Comparison of ENCODE assay signal across 14 mouse cellular contexts in genomic region chr10:120916250-120916649, GRCm38 (mm10). TPM values are rescaled to one million over a fixed set of nuclear protein-coding genes. Genes with fewer than 3 reads are reported as not detected.
DNase-seq lines count a peak whose midpoint lies in the region; ATAC-seq and TF ChIP-seq lines count a peak whose summit lies in the region.
"Had no signal": no experiment of that assay in that cellular context is flagged by ENCODE, and none has a peak within 500 bp of the region (broad histone marks: within the 10 kb centered on the region; RNA-seq: fewer than 3 reads in every experiment).

No protein-coding gene starts in this region.

- peak; percentile 62 for TF ChIP-seq CTCF in intestine, postnatal 0 days (IDR thresholded peaks at IDR 0.05; ENCODE audit: low read depth)
- peak; percentile 76 for TF ChIP-seq CTCF in E14TG2a.4 (conservative IDR thresholded peaks at IDR 0.05; ENCODE audit: low read length)
- TF ChIP-seq CTCF in embryonic fibroblast, embryonic 13.5 days (IDR thresholded peaks at IDR 0.05; ENCODE audit: borderline replicate concordance, insufficient read depth, low read length), result peak; percentile 26; the same call in 1 of the 2 replicates

- WGBS in intestine, postnatal 0 days, result 89% methylated on average over 5 of the region's 5 CpGs
- 87% methylated on average over 5 of the region's 5 CpGs for WGBS in intestine, embryonic 15.5 days

- H3K9ac ChIP-seq in intestine, postnatal 0 days (ENCODE audit: low read depth, low read length), result no peak overlapping the region
- H3K9ac ChIP-seq in intestine, embryonic 15.5 days, result no peak overlapping the region
- H3K9ac ChIP-seq: embryonic facial prominence, embryonic 15.5 days had no signal

- no peak overlapping the region for H3K27ac ChIP-seq in intestine, postnatal 0 days (ENCODE audit: low read depth, low read length)
- H3K27ac ChIP-seq in intestine, embryonic 15.5 days, result no peak overlapping the region
- H3K27ac ChIP-seq in embryonic fibroblast, embryonic 13.5 days (ENCODE audit: insufficient read depth, low read length), result no peak overlapping the region
- H3K27ac ChIP-seq: midbrain, embryonic 10.5 days had no signal

- H3K27me3 ChIP-seq in intestine, postnatal 0 days (replicated peaks; ENCODE audit: control insufficient read depth, insufficient read depth, low read length), result no peaks in the 10 kb centered on the region
- H3K27me3 ChIP-seq in intestine, embryonic 15.5 days (replicated peaks), result no peaks in the 10 kb centered on the region
- H3K27me3 ChIP-seq in E14TG2a.4 (ENCODE audit: insufficient read depth, low read length), result no peaks in the 10 kb centered on the region
- H3K27me3 ChIP-seq: embryonic facial prominence, embryonic 15.5 days had no signal

- ATAC-seq in intestine, postnatal 0 days, result no peak
- ATAC-seq in intestine, embryonic 15.5 days, result no peak
- ATAC-seq: activated CD4-positive, CD25-positive, alpha-beta regulatory T cell, adult 4 months had no signal

- H3K4me3 ChIP-seq in intestine, postnatal 0 days (ENCODE audit: low read depth, low read length), result no peak overlapping the region
- H3K4me3 ChIP-seq in intestine, embryonic 15.5 days (replicated peaks), result no peak overlapping the region
- no peak overlapping the region for H3K4me3 ChIP-seq in E14TG2a.4 (replicated peaks; ENCODE audit: low read length)
- no peak overlapping the region for H3K4me3 ChIP-seq in embryonic fibroblast, embryonic 13.5 days (ENCODE audit: insufficient read depth, low read length)
- H3K4me3 ChIP-seq: embryonic facial prominence, embryonic 15.5 days; midbrain, embryonic 10.5 days had no signal

- TF ChIP-seq POLR2A in embryonic fibroblast, embryonic 13.5 days (IDR thresholded peaks at IDR 0.05; ENCODE audit: low read depth, low read length), result no peak

- no peaks in the 10 kb centered on the region for H3K9me3 ChIP-seq in intestine, postnatal 0 days (ENCODE audit: control insufficient read depth)
- H3K9me3 ChIP-seq in intestine, embryonic 15.5 days, result no peaks in the 10 kb centered on the region
- H3K9me3 ChIP-seq in E14TG2a.4 (ENCODE audit: low read length), result no peaks in the 10 kb centered on the region
- H3K9me3 ChIP-seq: embryonic facial prominence, embryonic 15.5 days; midbrain, embryonic 10.5 days had no signal

- H3K36me3 ChIP-seq in intestine, postnatal 0 days (ENCODE audit: control insufficient read depth, insufficient read depth), result no peaks in the 10 kb centered on the region
- H3K36me3 ChIP-seq in intestine, embryonic 15.5 days, result no peaks in the 10 kb centered on the region
- 0 out of 2 replicates have a peak, but pooled peaks cover 3% of the 10 kb centered on the region for H3K36me3 ChIP-seq in E14TG2a.4 (ENCODE audit: insufficient read depth, low read length)
- H3K36me3 ChIP-seq: embryonic facial prominence, embryonic 15.5 days had no signal

- no peaks in the 10 kb centered on the region for H3K4me1 ChIP-seq in intestine, postnatal 0 days (replicated peaks; ENCODE audit: control insufficient read depth, insufficient read depth, low read length)
- no peaks in the 10 kb centered on the region for H3K4me1 ChIP-seq in intestine, embryonic 15.5 days (replicated peaks)
- peaks cover 5% of the 10 kb centered on the region for H3K4me1 ChIP-seq in E14TG2a.4 (replicated peaks; ENCODE audit: low read depth, low read length)
- H3K4me1 ChIP-seq in embryonic fibroblast, embryonic 13.5 days (ENCODE audit: control insufficient read depth, insufficient read depth, low read length), result peaks cover 5% of the 10 kb centered on the region
- H3K4me1 ChIP-seq: midbrain, embryonic 10.5 days had no signal

- no peak overlapping the region for H3K4me2 ChIP-seq in intestine, postnatal 0 days (replicated peaks; ENCODE audit: low read depth)
- H3K4me2 ChIP-seq in intestine, embryonic 15.5 days (replicated peaks), result no peak overlapping the region
- H3K4me2 ChIP-seq: embryonic facial prominence, embryonic 15.5 days had no signal

- DNase-seq in A20 (ENCODE audit: low read depth, low spot score), result peak; percentile 41
- DNase-seq in thymus, postnatal 25 days, result no peak
- DNase-seq in adrenal gland, postnatal 4 days (ENCODE audit: low spot score in 2 of 2), result no peak
- DNase-seq in left cerebral cortex, adult 9 months (ENCODE audit: low spot score in 2 of 2), result no peak
- DNase-seq: cerebellum, adult 18-20 months; kidney, postnatal 25 days had no signal

RNA-seq across cellular contexts. Expression of gene Msrb3, which starts 17.3 kb away (rescaled TPM):
- polyA plus RNA-seq in intestine, postnatal 0 days (2015; fragmentation: Nextera tagmentation; extraction: Ambion mirVana), result 17.2 and 18.5 TPM in 2 replicates
- 13.1 and 16.6 TPM in 2 replicates for polyA plus RNA-seq in intestine, embryonic 15.5 days (2015; fragmentation: Nextera tagmentation; extraction: Ambion mirVana)
- polyA plus RNA-seq in embryonic fibroblast, embryonic 13.5 days (2011; ENCODE audit: insufficient read length, low read depth, missing spikeins), result 181 and 191 TPM in 2 replicates
- total RNA-seq in adrenal gland, postnatal 4 days (2021), result 10 to 100 TPM; 50.9 to 55.5 TPM
- total RNA-seq: neutrophil, adult 5-6 weeks had no signal

Comparison
In these comparisons a context has a peak if more than half of its experiments do, and no peak if none do; other contexts are left out.
1. CTCF ChIP-seq: peak in every context shown above with its lines; median percentile 76 in E14TG2a.4; 62 in intestine, postnatal 0 days; 26 in embryonic fibroblast, embryonic 13.5 days.